Mouse (Mus musculus) heart, postnatal 0 days (tissue): ENCODE results near the gene Mta3.

Experiments used
- CTCF ChIP-seq: IDR thresholded peaks from 2 replicates; pipeline ENCODE4 v1.5.1; 2016; ENCODE audit warnings: antibody characterized with exemption, control low read depth, low read depth
- EP300 ChIP-seq: IDR thresholded peaks from 2 replicates; pipeline ENCODE4 v1.6.1; 2016; ENCODE audit warnings: antibody characterized with exemption, low read depth

GRCm38 (mm10) chr17:83829356-83829755 lies 123.4 kb downstream of the Mta3 start:
- no peak for TF ChIP-seq CTCF
- no peak for TF ChIP-seq EP300
